Mouse (Mus musculus) stomach, embryonic 14.5 days (tissue): ENCODE measurements around the gene Scfd2. TPM values are rescaled to one million over a fixed set of nuclear protein-coding genes. Genes with fewer than 3 reads are reported as not detected.

Experiments used
- ATAC-seq: fragments of 200-750 bp; cut with Nextera tagmentation; 2 replicates; pipeline ENCODE4 v1.8.0; 2017; ENCODE audit warnings: low read depth, moderate TSS enrichment; ENCODE audit not compliant: insufficient number of reproducible peaks, insufficient read depth, low FRiP score
- H3K27ac ChIP-seq: fragments of 300-500 bp; sonication (generic); 2 replicates; pipeline ENCODE4 v1.5.1; 2014; ENCODE audit warnings: mild to moderate bottlenecking, low read length, moderate library complexity, mixed read lengths
- H3K27me3 ChIP-seq: fragments of 300-500 bp; sonication (generic); 2 replicates; pipeline ENCODE4 v1.6.1; 2014; ENCODE audit warnings: low read length, control low read depth, mixed read lengths; ENCODE audit not compliant: control insufficient read depth, insufficient read depth
- H3K36me3 ChIP-seq: fragments of 300-500 bp; sonication (generic); 2 replicates; pipeline ENCODE4 v1.6.1; 2014; ENCODE audit warnings: mild to moderate bottlenecking, control low read depth, low read length, moderate library complexity, mixed read lengths; ENCODE audit not compliant: control insufficient read depth, insufficient read depth
- H3K4me1 ChIP-seq: fragments of 300-500 bp; sonication (generic); 2 replicates; pipeline ENCODE4 v1.6.1; 2014; ENCODE audit warnings: low read length, control low read depth, mixed read lengths; ENCODE audit not compliant: control insufficient read depth, insufficient read depth
- H3K4me2 ChIP-seq: fragments of 300-500 bp; sonication (generic); replicated peaks from 2 replicates; pipeline ENCODE4 v1.6.1; 2014; ENCODE audit warnings: low read depth, low read length, control low read depth
- H3K4me3 ChIP-seq: fragments of 300-500 bp; sonication (generic); 2 replicates; pipeline ENCODE4 v1.5.1; 2014; ENCODE audit warnings: low read depth, low read length, control low read depth
- H3K9ac ChIP-seq: fragments of 300-500 bp; sonication (generic); replicated peaks from 2 replicates; pipeline ENCODE4 v1.6.1; 2014; ENCODE audit warnings: low read depth, mild to moderate bottlenecking, control low read depth, low read length, moderate library complexity, mixed read lengths
- H3K9me3 ChIP-seq: fragments of 300-500 bp; sonication (generic); 2 replicates; pipeline ENCODE4 v1.6.1; 2016; ENCODE audit warnings: low read depth, low read length, control low read depth; ENCODE audit not compliant: control insufficient read depth
- WGBS: fragments of 180-500 bp; shearing (Covaris S2); extraction: QIAGEN DNeasy Blood & Tissue Kit; methylation state at CpG from one replicate; pipeline ENCODE4 v1.1.7; 2014; 5-methylcytosine and 5-hydroxymethylcytosine counted together
- polyA plus RNA-seq: library from polyadenylated mRNA; unstranded; fragments of >200 nt; fragmentation: Nextera tagmentation; extraction: Ambion mirVana; gene quantifications from 2 replicates; pipeline ENCODE4 v1.2.1, GENCODE M21; 2014

Scfd2 gene
- polyA plus RNA-seq, 1 experiment from 2014 or later = 15.0 TPM

GRCm38 (mm10) chr5:74285764-74286163, 245.8 kb downstream of the Scfd2 start:
- no peaks in the 10 kb centered on the region for H3K36me3 ChIP-seq

GRCm38 (mm10) chr5:74285289-74285688, 246.3 kb downstream of the Scfd2 start:
- no peak overlapping the region for H3K4me2 ChIP-seq
- no peaks in the 10 kb centered on the region for H3K36me3 ChIP-seq
- H3K9me3 ChIP-seq = no peaks in the 10 kb centered on the region
- H3K4me1 ChIP-seq = 0 out of 2 replicates have a peak, but pooled peaks cover 4% of the 10 kb centered on the region
- WGBS = 65% methylated on average over 2 of the region's 2 CpGs
- ATAC-seq = no peak
- H3K27ac ChIP-seq = no peak overlapping the region
- H3K9ac ChIP-seq = no peak overlapping the region
- no peak overlapping the region for H3K4me3 ChIP-seq
- no peaks in the 10 kb centered on the region for H3K27me3 ChIP-seq

More at GRCm38 (mm10) chr5:74285764-74286163, 245.8 kb downstream of the Scfd2 start:
- no peak overlapping the region for H3K4me3 ChIP-seq
- H3K9ac ChIP-seq = no peak overlapping the region
- H3K27ac ChIP-seq = no peak overlapping the region
- no peaks in the 10 kb centered on the region for H3K9me3 ChIP-seq
- WGBS = 52% methylated on average over 7 of the region's 7 CpGs
- no peak for ATAC-seq
- H3K4me2 ChIP-seq = no peak overlapping the region
- 0 out of 2 replicates have a peak, but pooled peaks cover 4% of the 10 kb centered on the region for H3K4me1 ChIP-seq
- H3K27me3 ChIP-seq = no peaks in the 10 kb centered on the region

- Histone ChIP-seq H3K9me3 (no peaks in the 10 kb centered on the region), H3K36me3 (no peaks in the 10 kb centered on the region), H3K4me2 (no peak overlapping the region), H3K4me1 (0 out of 2 replicates have a peak, but pooled peaks cover 4% of the 10 kb centered on the region), H3K27me3 (no peaks in the 10 kb centered on the region), H3K27ac (no peak overlapping the region), H3K9ac (no peak overlapping the region), H3K4me3 (no peak overlapping the region)
- WGBS = 36% methylated on average over 8 of the region's 8 CpGs
- ATAC-seq = no peak
Measured at GRCm38 (mm10) chr5:74283545-74283944, 248.0 kb downstream of the Scfd2 start.

GRCm38 (mm10) chr5:74281480-74281879, 250.1 kb downstream of the Scfd2 start:
- no peaks in the 10 kb centered on the region for H3K36me3 ChIP-seq
- H3K27ac ChIP-seq = no peak overlapping the region
- H3K9ac ChIP-seq = no peak overlapping the region
- H3K27me3 ChIP-seq = no peaks in the 10 kb centered on the region
- no peak overlapping the region for H3K4me3 ChIP-seq
- peaks cover 8% of the 10 kb centered on the region; the same call in 1 of the 2 replicates for H3K4me1 ChIP-seq
- H3K4me2 ChIP-seq = no peak overlapping the region
- WGBS = 75% methylated on average over 8 of the region's 8 CpGs
- ATAC-seq = no peak
- H3K9me3 ChIP-seq = no peaks in the 10 kb centered on the region

- no peaks in the 10 kb centered on the region for H3K27me3 ChIP-seq
- H3K4me3 ChIP-seq = no peak overlapping the region
- H3K4me1 ChIP-seq = peaks cover 8% of the 10 kb centered on the region; the same call in 1 of the 2 replicates
- 78% methylated on average over 7 of the region's 7 CpGs for WGBS
- no peak overlapping the region for H3K27ac ChIP-seq
- no peaks in the 10 kb centered on the region for H3K36me3 ChIP-seq
- no peak overlapping the region for H3K9ac ChIP-seq
- ATAC-seq = no peak
- no peaks in the 10 kb centered on the region for H3K9me3 ChIP-seq
- no peak overlapping the region for H3K4me2 ChIP-seq
Measured at GRCm38 (mm10) chr5:74279673-74280072, 251.9 kb downstream of the Scfd2 start.

- Histone ChIP-seq H3K4me2 (no peak overlapping the region), H3K9me3 (no peaks in the 10 kb centered on the region), H3K4me1 (peaks cover 8% of the 10 kb centered on the region; the same call in 1 of the 2 replicates), H3K27ac (no peak overlapping the region), H3K9ac (no peak overlapping the region), H3K27me3 (no peaks in the 10 kb centered on the region), H3K4me3 (no peak overlapping the region), H3K36me3 (no peaks in the 10 kb centered on the region)
- no peak for ATAC-seq
- WGBS = 87% methylated on average over 7 of the region's 7 CpGs
Measured at GRCm38 (mm10) chr5:74278428-74278827, 253.1 kb downstream of the Scfd2 start.

- Histone ChIP-seq H3K4me3 (no peak overlapping the region), H3K4me1 (peaks cover 8% of the 10 kb centered on the region; the same call in 1 of the 2 replicates), H3K9ac (no peak overlapping the region), H3K9me3 (no peaks in the 10 kb centered on the region), H3K4me2 (no peak overlapping the region), H3K36me3 (no peaks in the 10 kb centered on the region), H3K27me3 (no peaks in the 10 kb centered on the region), H3K27ac (peak overlapping the region; percentile 15; the same call in 1 of the 2 replicates)
- ATAC-seq = peak; percentile 62; the same call in 1 of the 2 replicates
- under 1% methylated on average over 3 of the region's 3 CpGs for WGBS
Measured at GRCm38 (mm10) chr5:74277712-74278111, 253.8 kb downstream of the Scfd2 start.

- peak; percentile 37; the same call in 1 of the 2 replicates for ATAC-seq
- no peaks in the 10 kb centered on the region for H3K27me3 ChIP-seq
- no peak overlapping the region for H3K9ac ChIP-seq
- no peak overlapping the region for H3K4me2 ChIP-seq
- WGBS = 66% methylated on average over 5 of the region's 5 CpGs
- no peak overlapping the region for H3K4me3 ChIP-seq
- H3K4me1 ChIP-seq = peaks cover 8% of the 10 kb centered on the region; the same call in 1 of the 2 replicates
- H3K9me3 ChIP-seq = no peaks in the 10 kb centered on the region
- no peaks in the 10 kb centered on the region for H3K36me3 ChIP-seq
- H3K27ac ChIP-seq = peak overlapping the region; percentile 15; the same call in 1 of the 2 replicates
Measured at GRCm38 (mm10) chr5:74277216-74277615, 254.3 kb downstream of the Scfd2 start.

- ATAC-seq = no peak
- Histone ChIP-seq H3K4me3 (no peak overlapping the region), H3K9me3 (no peaks in the 10 kb centered on the region), H3K36me3 (no peaks in the 10 kb centered on the region), H3K4me1 (peaks cover 8% of the 10 kb centered on the region; the same call in 1 of the 2 replicates), H3K9ac (no peak overlapping the region), H3K27me3 (no peaks in the 10 kb centered on the region), H3K4me2 (no peak overlapping the region), H3K27ac (no peak overlapping the region)
- WGBS = 78% methylated on average over 3 of the region's 3 CpGs
Measured at GRCm38 (mm10) chr5:74273313-74273712, 258.2 kb downstream of the Scfd2 start.
